Mouse (Mus musculus) right cerebral cortex, postnatal 4 days (tissue): ENCODE results near the gene Cdk12.

ENCODE experiments used
- DNase-seq: peaks from one replicate; pipeline ENCODE4 v3.0.0-alpha.2; 2022

Cdk12 gene

DNA sequence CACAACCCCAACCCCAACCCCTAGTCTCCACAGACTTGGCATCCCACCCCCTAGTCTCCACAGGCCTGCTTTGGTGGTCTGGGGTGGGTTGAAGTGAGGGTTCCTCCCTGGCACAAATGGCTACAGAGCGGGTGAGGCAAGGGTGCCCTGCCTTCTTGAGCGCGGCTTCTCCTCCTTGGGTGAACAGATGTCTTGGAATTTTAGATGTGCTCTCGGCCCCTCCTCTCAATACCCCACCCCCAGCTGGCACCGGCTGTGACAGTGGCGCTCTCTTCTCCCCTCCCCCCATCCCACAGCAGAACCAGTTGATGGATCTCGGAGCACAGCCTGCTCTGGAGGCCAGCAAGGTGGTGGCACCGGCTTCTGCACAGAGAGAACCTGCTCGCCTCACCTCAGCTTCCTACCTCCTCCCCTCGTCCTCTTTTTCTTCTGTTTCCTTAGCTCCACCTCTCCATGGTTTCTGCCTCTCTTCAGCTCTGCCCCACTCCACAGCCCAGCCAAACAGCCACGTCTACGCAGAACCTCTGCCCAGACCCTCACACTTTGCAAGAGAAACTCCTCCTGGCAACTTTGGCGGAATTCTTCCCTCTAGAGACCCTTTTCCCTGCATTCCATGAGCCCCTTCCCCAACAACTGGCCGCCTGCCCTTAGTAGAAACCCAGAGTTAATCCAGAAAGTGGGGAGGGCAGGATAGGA lies 115.7 kb downstream of the Cdk12 start:
- DNase-seq = peak; percentile 14

DNA sequence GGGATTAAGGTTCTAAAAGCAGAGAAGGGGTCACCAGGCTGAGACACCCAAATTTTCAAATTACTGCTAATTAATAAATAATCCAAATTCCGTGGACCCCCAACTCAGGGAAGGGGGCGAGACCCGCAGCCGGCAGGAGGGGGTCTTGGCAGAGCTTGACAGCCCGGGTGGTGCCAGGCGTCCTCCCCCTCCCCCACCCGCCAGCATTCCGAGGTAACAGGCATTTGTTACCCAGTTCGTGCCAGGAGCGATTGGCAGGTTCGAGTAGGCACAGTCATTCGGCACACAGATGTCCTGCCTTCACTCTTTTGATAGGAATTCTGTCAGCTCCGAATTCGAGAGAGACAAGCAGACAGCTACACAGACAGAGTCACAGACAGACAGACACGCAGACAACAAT lies 116.3 kb downstream of the Cdk12 start:
- DNase-seq = peak; percentile 47

DNA sequence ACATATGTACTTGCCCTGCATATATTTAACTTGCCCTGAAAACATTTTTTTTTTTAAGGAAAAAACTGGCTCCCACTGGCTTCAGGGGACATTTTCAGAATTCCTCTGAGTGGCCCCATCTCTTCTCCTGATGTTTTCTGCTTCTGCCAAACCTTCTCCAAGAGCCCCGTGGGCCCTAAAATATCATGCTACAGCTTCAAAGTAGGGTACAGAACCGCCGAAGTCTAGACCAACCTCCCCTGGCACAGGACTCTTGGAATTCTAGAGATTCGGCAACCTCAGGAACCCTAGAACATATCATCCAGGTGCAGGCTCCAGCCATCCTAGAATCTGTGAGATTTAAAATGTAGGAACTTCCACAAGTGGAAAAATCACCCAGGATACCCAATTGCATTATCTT lies 116.7 kb downstream of the Cdk12 start:
- no peak for DNase-seq

DNA sequence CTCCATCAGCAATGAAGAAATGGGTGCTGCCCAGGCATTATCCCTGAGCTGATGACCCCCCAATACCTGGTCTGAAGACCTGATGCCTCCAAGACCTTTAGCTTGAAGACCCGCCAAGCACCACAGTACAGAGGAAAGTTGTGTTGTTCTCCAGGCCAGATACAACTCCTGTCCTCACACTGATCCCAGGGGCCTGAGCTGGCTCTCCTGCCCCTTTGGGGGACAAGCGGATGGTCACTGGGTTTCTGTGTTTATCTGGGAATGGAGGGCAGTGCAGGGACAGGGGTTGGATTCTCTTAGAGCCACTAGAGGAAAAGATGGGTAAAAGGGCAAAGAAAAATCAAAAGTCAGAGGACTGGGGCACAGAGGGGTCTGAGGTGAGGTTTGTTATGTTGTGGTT lies 117.1 kb downstream of the Cdk12 start:
- DNase-seq = no peak

DNA sequence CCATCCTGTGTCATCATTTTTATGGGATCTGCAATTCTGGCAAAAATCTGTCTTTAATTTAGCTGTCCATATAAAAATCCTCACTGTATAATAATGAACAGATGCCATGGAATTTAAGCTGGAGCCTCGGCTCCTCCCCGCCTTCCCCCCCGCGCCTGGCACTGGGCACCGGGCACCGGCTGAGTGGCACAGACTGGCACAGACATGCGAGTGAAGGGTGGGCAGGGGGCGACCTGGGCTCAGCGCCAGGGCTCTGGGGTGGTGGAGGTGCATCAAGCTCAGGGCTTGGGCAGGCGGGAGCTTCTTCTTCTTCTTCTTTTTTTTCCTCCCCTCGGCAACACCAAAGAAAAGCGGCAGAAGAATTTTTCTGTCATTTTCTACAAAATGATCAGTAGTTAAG lies 117.5 kb downstream of the Cdk12 start:
- DNase-seq = peak; percentile 66

DNA sequence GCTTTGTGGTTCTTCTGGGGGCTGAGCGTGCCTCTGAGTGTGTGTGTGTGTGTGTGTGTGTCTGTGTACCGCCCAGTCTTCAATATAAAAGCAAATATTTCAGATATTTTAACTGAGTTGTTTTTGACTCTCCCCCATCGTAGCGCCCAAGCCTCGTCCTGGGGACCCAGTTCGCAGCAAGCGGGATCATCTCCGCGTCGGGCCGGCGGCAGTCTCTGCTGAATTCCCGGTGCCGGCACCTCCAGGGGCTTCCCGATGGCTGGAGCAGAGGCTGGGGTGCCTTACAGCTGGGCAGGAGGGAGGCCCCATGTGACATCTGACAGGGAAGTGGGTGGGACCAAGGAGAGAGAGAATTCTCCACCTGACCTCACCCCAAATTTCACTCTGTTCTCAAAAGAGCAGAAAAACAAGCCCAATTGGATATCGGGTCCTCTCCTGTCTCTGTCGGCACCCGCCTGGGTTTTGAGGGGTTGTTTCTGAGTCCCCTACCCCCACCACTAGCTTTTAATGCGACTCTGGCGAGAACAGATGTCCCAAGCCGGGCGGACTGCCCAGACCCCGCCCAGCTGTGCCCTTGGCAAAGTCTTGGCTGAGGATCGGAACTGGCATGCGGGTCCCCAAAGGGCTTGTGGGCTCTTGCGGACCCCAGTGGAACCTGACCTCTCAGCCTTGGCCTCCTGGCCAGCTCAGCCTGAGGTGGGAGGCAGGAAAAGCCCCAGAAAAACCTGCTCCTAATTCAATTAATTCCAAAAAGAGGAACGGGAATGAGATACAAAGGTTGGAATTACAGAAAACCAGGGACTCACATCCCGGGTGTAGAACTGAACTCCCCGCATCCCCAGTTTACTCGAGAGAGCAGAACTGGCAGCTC lies 118.2 kb downstream of the Cdk12 start:
- DNase-seq = peak; percentile 56

DNA sequence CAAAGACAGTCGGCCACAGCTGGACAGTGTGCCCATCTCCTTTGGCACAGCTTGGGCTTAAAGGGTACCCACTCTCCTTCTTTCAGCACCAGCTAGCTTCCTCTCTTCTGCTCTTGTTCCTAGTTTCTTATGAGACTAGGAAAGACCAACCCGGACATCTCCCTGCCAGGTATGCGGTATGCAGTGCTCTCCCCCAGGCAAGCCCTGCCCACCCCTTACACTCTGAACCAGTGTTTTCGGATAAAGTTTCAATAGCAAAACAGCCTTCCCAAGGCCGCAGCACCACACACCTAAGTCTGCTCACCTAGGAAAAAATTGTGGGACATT lies 118.8 kb downstream of the Cdk12 start:
- no peak for DNase-seq

DNA sequence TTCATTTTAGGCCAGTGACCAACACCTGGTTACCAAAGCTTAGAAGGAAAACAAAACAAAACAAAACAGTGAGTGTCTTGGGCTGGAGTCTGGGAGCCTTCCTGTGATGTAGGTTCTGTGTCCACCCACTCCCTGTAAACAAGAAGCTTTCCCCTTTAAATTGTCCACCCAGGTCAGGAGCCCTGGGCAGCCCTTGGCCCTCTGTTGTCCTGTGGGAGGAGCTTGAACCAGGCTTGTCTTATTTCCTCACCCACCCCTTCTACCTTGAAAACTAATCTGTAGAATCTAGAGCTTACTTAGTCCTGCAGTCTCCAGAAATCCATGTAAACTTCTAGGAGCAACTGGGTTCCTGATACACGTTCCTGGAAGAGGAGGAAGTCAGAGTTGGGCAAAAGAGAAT lies 119.3 kb downstream of the Cdk12 start:
- DNase-seq = no peak

DNA sequence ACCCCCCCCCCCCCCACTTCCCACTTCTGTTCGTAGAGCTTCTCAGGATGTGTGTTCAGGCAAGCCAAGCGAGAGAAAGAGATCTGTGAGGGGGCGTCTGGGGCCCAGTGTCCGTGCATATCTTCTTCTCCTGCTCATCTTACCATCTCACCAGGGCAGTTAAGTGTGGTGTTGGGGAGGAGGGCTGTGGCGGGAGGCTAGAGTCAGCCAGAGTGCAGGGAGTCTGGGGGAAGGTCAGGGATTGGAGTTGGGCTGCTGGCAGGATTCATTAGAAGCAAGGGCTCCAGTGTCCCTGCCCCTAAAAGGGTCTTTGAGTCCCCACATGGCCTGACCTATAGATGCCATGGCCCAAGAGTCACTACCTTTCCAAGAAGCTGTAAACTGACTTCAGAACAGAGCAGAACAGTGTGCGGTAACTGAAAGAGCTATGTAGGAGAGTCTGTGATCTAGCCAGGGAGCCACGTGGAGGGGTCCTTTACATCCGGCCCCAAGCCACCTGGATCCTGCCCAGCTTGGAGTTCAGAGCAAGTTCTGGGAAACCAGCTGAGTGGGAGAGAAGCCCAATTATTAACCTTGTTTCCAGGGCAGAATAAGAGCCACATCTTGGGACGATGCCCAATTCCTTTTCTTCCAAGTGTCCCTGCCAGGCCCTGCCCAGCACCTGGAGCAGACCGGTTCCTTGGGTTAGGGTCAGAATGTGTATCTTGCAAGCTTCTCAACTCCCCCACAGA lies 120.4 kb downstream of the Cdk12 start:
- no peak for DNase-seq

DNA sequence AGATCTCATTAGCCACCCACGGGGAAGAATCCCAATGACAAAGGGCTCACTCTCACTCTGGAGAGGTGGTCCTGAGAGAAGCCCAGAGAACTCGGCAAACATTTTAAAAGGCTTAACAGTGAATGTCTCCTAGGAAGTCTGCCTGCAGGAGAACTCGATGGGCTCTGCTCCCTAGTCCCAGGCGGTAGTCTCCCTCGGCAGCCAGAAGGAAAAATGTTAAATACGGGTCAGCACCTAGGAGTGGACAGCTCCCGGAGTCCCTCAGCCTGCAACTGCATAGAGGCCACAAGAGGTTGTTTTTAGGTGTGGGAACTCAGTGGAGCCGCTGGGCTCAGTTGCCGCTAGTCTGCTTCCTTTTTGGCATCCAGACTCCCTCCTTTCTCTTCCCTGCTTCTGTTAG lies 121.1 kb downstream of the Cdk12 start:
- DNase-seq = no peak

DNA sequence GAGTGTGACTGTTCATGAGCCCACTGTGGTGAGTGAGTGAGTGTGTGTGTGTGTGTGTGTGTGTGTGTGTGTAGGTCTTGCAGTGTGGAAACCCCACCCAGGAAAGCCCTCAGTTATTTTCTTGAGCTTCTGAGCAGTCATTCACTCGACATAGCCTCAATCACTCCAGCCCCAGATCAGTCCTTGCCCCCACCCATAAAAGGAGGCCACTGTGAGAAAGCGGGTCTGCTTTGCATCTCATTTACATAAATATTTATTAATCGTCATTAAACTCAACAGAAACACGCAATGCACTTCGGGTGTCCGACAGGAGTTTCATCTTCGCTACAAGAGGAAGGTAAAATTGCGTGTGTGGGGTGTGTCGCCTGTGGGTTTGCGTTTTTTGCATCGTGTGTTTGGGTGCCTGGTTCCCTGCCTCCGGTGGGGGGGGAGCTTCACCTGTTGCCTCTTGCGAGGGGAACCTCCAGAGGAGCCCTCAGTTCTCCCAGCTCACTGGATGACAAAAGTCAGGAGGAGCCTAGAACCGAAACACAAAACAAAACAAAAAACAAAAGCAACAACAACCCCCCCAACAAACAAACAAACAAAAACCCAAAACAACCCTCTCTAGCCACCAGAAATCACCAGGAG lies 122.4 kb downstream of the Cdk12 start:
- DNase-seq = no peak

DNA sequence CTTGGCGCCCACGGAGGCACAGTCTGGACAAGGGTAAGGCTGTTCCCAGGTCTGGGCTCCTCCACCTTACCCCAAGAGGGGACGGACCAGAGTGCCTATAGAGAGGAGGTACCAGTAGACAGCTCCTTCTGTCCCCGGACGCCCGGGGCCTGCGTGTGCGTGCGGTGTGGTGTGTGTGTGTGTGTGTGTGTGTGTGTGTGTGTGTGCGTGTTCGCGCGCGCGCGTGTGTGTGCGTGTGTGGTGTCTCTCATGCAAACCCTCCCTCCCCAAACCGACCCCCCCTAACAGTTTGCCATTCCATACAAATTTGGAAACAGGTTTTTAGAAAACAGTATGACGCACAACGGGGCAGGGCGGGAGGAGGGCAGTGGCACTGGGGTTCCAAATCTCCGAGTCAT lies 123.0 kb downstream of the Cdk12 start:
- DNase-seq = no peak

DNA sequence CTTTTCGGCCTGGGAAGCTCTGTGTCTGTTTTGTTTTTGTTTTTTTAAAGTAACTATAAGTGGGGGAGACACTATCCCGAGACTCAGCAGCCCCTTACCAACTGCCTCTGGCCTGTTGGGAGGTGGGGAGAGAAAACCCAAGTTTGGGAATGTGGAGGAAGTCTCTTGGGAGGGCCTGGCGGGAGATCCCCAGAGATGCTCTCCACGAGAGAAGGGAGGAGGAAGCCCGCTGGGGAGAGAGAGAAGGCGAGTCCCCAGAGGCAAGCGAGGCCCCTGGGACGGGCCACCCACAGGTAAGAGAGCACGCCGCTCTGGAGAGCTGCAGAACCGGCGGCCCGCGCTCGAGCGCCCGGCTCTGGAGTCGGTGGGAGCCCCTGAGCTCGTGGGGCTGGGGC lies 123.9 kb downstream of the Cdk12 start:
- DNase-seq = no peak

DNA sequence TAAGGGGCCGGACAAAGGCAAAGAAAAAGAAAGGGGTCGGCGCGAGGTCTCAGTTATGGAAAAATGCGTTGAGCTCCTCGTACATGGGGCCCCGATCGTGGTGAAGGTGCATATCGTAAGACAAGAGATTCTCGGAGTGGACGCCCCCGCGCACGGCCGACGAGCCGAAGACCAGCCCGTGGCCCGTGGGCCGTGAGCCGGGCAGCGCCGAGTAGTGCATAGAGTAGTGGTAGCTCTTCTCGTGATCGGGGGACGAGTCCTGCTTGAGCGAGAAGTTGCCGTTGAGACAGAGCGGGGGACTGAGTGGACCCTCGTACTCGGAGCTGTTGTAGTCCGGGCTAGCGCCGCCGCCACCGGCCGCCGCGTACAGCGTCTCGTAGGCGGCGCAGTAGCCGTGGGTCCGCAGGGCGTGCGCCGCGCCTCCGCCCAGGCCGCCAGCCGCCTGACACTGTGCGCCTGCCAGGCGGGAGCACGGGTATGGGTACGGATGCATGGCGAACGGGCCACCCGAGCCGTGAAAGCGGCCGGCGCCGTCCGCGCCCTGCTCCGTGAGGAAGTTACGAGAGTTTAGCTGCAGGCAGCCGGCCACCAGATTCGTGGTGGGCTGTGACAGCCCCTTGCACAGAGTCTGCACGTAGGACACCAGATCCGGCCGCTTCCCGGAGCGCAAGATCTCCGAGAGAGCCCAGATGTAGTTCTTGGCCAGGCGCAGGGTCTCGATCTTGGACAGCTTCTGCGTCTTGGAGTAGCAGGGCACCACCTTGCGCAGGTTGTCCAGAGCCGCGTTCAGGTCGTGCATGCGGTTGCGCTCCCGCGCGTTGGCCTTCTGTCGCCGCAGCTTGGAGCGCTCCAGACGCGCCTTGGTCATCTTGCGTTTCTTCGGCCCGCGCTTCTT lies 124.5 kb downstream of the Cdk12 start:
- DNase-seq = no peak

DNA sequence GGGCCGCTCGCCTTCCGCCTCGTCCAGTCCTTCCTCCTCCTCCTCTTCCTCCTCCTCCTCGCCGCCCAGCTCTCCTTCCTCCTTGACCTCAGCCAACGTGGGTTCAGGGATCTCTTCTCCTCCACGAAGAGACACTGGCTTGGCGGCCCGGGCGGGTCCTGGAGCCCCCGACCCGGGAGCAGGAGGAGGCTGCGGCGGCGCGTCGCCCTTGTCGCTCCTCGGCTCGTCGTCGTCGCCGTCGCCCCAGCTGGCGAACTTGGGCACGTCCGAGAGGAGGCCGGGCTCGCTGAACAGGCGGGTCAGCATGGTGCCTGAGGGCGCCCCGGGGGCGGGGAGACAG lies 125.1 kb downstream of the Cdk12 start:
- DNase-seq = no peak
